Mouse (Mus musculus) Muller cell, postnatal 12 days (primary cell): ENCODE measurements around the gene Ndufaf7.

Experiments
- DNase-seq: peaks from one replicate; pipeline ENCODE4 v3.0.0-alpha.2; 2015; ENCODE audit errors: inconsistent ontology term

The Ndufaf7 gene

GRCm38 (mm10) chr17:78936466-78937228, at the start of gene Ndufaf7, which contains the start of gene Cebpz:
TSS of gene Ndufaf7 (plus strand) at chr17:78937136.
TSS of gene Cebpz (minus strand) at chr17:78937066.
- peak; percentile 99 for DNase-seq

DNA sequence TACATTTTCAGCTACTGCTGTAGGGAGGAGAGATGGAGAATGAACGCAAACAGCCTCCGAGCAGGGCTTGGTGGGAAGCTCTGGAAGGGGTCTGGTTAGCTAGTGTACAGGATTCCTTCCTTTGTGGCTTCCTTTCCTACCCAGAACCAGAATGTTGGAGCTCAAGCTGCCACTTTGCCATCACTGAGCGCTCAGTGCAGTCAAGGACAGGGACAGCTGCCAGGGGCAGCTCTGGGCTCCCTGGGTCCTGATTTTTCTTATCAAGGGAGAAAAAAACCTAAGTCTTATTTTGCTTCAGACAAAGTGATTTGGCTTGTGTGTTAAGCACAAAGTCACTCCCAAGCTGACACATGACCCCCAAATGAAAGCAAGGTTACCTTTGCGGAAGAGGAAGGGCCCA, 48.4 kb upstream of the Ndufaf7 start:
- DNase-seq = no peak

DNA sequence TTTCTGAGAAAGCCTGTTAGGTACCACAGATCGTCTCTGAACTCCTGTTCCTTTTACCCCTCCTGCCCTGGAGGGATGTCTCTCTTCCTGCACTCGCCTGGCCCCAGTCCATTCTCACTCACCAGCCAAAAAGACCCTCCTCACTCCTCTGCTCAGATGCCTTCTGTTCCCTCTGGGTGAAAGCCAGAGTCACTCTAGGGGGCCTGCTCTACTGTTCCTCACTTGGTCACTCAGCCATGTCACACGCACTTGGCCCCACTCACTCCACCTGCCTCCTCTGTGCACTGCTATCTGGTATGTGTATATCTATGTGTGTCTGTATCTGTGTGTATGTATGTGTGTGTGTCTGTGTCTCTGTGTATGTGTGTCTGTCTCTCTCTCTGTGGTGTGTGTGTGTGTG, 47.8 kb upstream of the Ndufaf7 start:
- no peak for DNase-seq

DNA sequence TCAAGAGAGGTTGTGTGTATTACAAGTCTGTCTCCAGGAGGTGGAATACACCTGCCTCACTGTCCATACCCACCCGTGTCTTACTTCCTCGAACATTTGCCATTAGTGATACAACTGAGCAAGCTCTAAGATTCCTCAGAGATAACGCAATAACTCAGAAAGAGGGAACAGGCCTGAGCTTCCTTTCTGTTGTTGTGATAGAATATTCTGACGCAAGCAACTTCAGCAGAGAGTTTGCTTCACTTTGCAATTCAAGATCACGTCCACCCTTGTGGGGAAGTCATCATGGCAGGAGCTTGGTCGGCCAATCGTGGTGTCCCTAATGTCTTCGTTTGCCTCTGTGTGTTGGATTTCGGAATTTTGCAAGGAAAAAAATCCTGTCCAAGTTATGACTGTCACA, 45.9 kb upstream of the Ndufaf7 start:
- no peak for DNase-seq

- DNase-seq = no peak
Observed at GRCm38 (mm10) chr17:78894991-78895390, 41.9 kb upstream of the Ndufaf7 start.

- DNase-seq = peak; percentile 40
Observed at GRCm38 (mm10) chr17:78895394-78895793, 41.5 kb upstream of the Ndufaf7 start.

- DNase-seq = no peak
Observed at GRCm38 (mm10) chr17:78903158-78903557, 33.8 kb upstream of the Ndufaf7 start.

- DNase-seq = no peak
Observed at GRCm38 (mm10) chr17:78906892-78907291, 30.0 kb upstream of the Ndufaf7 start, which contains the start of gene Sult6b1. TSS of gene Sult6b1 (minus strand) at chr17:78906992.

GRCm38 (mm10) chr17:78909374-78909773, 27.6 kb upstream of the Ndufaf7 start:
- no peak for DNase-seq

DNA sequence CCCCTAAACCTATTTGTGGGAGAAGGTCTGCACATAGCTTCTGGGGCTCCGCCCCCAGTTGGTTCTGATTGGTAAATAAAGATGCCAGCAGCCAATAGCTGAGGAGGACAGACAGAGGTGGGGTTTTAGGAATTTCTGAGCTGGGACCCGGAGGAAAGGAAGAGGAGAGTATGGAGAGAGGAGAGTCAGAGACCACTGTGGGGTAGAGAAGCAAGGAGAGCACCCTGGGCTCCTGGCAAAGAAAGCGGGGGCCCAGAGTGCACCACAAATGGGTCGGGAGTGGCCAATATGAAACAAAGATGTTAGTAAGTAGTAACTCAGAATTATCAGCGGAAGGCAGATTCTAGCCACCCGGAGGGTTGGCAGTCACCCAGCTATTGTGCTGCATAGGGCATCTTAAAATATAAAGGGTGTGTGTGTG, 24.1 kb upstream of the Ndufaf7 start:
- DNase-seq = peak; percentile 56

DNA sequence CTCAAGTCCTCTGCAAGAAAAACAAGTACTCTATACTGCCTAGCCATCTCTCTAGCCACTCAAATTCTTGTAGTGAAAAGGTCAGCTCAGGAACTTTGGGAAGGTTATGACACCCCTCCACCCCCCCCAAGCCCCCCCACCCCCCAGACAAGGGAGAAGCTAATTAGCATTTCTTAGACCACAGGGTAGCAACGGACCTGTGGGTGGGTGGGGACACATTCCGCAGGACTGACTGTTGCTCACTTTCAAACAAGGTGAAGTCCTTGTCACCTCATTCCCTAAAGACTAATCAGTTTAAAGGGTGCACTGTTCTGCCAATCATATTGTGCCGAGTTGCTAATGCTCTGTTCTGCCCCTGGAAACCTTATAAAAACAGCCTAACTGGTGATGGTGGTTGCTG, 23.0 kb upstream of the Ndufaf7 start:
- no peak for DNase-seq

DNA sequence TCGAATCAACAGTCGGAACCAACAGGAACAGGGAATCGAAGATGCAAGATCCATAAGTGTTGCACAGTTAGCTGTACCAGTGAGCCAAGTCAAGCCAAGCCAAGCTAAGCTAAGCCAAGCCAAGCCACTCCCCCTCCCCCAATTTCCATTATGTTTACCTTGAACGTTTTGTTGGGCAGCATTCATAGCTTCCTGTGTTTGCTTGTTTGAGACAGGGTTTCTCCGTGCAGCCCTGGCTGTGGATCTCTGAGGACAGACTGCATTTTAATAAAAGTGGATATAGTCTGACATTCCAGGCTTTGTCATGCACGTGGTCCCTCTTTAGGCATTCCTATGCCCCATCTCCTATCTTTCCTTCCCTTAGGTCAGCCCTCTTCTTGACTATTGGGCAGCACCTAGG, 21.2 kb upstream of the Ndufaf7 start:
- peak; percentile 5 for DNase-seq

DNA sequence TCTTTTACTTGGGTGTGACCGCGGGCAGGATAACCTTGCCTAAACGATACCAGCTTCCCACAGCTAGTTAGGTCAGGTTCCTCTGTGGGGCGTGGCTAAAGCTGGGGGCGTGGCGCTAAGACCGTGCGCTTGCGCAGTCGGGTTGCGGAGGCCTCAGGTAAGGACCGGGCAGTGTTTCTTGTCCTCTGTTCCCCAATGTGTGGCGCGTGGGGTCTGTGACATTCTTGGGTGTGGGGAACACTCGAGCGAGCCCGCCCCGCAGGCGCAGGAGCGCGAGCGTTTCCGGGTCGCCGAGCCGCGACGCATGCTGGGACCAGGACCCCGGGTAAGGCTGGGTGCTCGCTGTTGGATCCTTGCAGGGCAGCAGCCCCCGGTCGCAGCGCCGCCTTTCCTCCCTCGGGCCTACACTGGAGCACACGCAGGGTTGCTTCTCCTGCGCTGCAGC, 20.5 kb upstream of the Ndufaf7 start, which contains the start of gene Cebpzos:
Gene Cebpzos (plus strand): TSS at position 132 of the 445 bp plus-strand sequence.
- peak; percentile 88 for DNase-seq

DNA sequence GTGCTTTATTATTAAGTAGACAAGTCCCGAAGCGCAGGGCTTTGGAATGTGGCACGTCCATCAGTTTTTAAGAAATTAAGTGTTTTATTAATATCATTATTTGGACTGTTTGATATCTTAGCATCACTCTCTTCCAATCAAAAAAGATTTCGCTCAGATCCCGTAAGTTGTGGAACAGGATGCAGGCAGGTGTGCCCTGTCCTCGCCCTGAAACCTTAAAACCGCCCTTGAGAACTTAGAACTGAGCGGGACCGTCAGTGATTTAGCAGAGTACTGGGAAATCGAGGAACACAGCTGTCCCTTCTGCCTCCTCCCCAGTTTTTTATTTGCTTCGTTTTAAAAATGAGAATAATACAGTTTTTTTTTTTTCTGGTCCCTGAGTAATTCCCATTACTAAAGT, 20.0 kb upstream of the Ndufaf7 start:
- DNase-seq = peak; percentile 9

DNA sequence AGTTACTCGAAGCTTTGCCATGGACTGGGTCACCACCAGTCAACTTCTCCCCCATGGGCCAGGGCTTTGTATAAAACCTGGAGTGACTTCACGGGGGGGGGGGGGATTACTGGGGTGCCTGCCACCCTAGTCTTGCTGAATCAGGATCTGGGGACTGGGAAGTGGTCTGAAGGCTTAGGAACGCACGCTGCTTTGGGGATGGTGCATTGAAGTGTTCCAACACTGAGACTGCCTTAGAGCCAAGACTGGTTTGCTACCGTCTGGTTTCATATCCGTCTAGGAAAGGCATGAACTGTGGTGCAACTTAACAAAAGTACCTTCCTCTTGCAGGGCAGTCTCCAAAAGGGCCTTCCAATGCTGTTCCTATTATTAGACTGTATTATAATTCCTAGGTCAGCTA, 19.2 kb upstream of the Ndufaf7 start:
- peak; percentile 2 for DNase-seq

- DNase-seq = no peak
Observed at GRCm38 (mm10) chr17:78935857-78936256, 1.1 kb upstream of the Ndufaf7 start.

DNA sequence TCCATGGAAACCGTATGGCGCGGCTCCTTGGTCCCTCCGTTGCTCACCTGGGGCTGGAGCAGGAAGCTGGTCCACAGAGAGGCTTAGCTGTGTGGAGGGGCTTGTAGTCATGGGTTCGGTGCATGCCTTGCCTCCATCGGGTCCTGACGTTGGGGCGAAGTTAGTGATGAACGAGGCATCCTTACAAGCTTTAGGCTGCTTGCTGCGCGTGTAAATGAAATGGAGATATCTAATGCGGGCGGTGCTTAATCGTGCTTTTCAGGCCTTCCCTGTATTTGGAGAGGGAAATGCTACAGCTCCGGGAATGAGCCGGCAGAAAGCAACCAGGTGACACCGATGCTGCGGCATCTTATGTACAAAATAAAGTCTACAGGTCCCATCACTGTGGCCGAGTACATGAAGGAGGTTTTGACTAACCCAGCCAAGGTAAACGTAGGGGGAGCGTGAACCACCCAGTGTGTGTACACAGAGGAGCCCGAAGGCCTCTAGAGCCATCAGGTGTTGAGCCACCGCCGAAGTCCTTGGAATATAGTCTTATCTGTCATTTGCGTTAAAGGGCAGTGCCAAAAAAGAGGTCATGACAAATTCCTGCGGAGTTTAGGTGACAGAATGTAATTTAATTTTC, 405 bp downstream of the Ndufaf7 start:
- DNase-seq = no peak

DNA sequence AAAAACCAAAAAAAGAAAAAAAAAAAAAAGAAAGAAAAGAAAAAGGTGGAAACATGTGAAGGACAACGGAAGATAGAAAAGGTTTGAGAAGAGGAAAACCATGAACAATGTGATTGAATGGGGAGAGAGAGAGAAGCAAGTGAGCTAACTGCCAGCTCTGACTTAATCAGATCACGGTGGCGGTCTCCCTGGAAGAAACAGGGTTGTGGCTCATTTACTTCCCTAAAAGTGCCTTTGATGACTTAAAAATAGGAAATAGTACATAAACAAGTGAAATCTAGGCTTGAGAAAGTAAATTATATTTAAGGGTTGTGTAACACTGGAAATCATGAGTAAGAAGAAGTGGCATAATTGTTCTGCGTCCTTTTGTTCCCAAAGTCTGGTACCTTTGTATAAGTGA, 2.0 kb downstream of the Ndufaf7 start:
- DNase-seq = no peak

- no peak for DNase-seq
Observed at GRCm38 (mm10) chr17:78942579-78942978, 5.6 kb downstream of the Ndufaf7 start.

GRCm38 (mm10) chr17:78951225-78951624, 14.3 kb downstream of the Ndufaf7 start:
- DNase-seq = no peak

DNA sequence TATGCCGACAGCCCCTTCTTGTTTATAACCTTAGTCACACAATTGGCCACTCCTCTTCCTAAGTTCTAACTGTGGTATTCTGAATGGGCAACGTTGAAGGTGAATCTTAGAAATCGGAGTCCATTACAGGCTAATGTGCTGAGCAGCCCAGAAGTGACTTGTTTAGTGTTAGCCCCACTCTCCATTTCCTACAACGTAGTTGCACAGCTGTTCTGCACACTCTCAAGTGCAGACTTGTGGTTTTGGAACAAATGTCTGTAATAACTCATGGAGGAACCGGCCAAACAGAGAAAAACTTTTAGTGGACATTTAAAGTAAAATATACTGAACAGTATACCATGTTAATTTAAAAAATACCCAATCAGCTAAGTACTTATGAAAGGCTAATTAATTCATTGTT, 15.1 kb downstream of the Ndufaf7 start:
- no peak for DNase-seq

DNA sequence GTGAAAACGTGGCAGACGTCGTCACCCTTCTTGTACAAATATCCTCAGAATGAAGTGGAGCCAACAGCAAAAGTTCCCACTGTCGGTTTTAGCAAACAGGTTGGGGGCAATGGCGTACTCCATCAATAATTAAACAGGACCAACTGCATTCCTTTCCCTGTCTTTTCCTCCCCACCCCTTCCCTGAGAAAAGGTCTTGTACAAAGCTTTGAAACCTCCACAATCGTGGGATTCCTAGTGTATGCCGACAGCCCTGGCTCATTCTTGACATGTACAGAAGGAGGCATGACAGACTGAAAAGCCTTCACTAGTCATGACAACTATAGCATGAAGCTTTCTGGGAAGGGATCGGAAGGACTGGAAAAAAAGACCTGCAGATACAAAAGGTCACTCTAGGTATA, 16.3 kb downstream of the Ndufaf7 start:
- DNase-seq = no peak

- no peak for DNase-seq
Observed at GRCm38 (mm10) chr17:78959473-78959872, 22.5 kb downstream of the Ndufaf7 start.
